Mouse (Mus musculus) frontal cortex, postnatal 10 days (tissue): ENCODE data around the gene Figla.

Source experiments
- DNase-seq, 2 experiments: peaks; one replicate each; pipeline ENCODE4 v3.0.0; 2022; ENCODE audit warnings: low spot score in 2 of 2, mixed read lengths in 1 of 2

Gene Figla

GRCm38 (mm10) chr6:86028601-86029322 is 12.8 kb downstream of the Figla start, which contains the start of gene Add2:
Gene Add2, plus strand, starts transcription at chr6:86028681.
- DNase-seq: peak; percentile 41 to 69

GRCm38 (mm10) chr6:86029323-86029713 is 13.3 kb downstream of the Figla start:
- DNase-seq: no peak

DNA sequence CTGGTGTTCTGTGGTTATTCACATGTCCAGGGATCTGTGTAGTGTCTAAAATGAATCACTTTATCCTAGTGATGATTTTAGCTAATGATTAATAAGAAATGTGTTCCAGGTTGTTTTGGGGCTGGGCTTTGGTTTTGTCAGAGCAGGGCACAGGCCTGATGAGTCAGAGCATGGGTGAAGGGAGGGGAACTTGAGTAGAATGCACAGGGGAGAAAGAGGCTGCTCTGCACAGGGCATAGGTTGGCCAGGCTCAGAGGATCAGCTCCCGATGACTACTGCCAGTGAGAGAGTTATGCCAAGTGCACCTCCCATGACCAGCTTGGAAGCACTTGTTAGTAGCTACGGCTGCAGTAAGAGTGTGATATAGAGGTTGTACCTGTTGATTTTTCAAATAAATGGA is 15.6 kb downstream of the Figla start:
- DNase-seq: no peak

DNA sequence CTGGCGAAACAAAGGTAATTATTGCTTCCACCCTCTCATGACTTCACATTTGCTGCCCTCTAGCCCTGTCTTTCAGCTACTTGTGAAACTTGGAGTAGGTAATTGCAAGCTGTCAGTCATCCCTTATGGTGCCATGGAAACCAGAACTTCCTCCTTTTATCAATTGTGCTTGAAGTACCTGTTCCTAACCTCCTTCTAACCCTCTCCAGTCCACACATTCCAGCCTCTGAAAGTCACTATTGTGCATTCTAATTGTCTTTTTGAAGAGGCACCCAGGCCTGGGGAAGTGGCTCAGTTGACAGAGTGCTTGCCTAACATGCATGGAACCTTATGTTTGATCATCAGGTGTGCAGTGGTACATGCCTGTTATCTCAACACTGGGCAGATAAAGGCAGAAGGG is 17.7 kb downstream of the Figla start:
- DNase-seq: no peak

DNA sequence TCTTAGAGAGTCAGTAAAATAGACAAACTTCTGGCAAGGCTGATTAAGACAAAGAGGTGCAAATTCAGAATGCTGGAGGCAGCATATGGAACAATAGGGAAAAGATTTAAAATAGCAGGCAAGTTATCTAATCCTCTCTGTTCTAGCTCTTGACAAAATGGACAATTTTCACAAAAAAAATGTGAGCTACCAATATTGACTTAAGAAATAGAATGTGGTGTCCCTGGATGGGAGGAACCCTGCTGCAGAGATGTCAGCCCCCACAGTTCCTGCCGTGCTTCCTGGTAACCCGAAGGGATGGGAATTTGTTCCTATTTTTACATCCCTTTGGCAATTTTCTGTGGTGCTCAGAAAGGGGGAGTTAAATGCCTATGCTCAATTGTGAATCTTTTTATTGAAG is 22.9 kb downstream of the Figla start:
- DNase-seq: no peak

DNA sequence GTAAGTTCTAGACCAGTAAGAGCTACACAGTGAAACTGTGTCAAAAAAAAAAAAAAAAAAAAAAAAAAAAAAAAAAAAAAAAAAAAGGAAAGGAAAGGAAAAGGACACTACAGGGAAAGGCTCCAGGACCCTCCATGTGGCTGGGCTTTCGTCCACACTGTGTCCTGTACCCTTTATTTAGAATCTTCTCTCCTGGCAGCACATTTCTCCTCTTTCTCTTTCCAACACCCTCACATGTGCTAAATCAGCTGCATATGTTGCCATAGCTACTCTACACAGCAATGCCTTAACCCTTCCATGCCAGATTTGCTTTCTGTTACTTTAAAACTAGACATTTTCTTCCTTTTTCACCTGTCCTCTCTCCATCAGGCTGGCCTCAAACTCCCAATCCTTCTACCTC is 24.2 kb downstream of the Figla start:
- DNase-seq: no peak

DNA sequence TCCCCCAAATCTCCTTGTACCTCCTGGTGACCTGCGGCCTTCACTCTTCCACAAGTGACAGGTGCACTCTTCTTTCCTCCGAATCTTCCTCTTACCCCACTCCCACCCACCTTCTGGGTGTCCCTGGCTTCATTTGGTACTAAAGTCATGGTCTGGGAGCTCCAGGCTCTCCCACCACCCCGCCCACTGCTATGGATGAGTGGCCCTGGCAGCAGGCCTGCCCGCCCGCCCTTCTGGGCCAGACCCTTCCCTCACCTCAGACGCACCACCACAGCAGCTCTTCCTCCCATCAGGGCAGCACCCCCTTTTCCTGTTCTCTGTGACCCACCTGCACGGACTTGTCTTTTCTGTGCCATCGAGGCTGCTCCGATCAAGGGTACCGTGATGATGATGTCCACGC is 31.5 kb downstream of the Figla start:
- no peak for DNase-seq

DNA sequence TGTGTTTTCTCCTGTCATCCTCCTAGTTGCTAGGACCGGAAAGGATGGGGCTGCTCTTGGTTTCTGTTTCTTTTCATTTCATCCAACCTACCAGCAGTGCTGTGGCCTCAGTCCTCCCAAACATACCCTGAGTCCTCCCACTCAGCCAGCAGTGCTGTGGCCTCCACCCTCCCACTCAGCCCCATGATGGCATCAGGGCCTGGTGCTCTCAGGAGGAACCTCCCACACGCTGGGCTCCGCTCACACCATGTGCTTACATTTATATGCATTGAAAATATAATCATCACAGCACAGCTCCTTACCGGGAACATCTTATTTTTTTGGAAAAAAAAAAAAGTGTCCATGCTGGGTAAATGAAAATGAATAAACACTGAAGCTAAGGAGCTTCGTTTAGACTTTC is 32.5 kb downstream of the Figla start:
- peak; percentile 41 to 74 for DNase-seq

- no peak for DNase-seq
Observed at GRCm38 (mm10) chr6:86050586-86051268, 34.8 kb downstream of the Figla start.

DNA sequence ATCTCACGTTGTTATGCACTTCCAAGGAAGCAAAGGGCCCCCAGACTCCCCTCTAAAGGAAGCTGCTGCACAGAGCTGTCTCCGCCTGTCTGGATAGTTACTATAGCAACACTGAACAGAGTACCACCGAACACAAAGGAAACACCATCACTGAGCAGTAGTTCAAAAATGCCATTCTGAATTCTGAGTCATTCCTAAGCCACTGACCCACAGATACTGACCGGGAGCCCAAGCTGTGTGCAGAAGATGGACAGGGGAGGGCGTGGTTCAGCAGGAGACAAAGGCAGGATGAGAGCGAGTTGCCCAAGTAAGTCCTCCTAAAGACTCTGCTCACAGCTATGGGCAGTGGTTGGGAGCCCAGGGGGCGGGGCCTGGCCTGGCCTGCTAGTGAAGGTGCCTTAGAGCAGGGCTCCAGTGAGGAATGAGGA is 36.1 kb downstream of the Figla start:
- no peak for DNase-seq

DNA sequence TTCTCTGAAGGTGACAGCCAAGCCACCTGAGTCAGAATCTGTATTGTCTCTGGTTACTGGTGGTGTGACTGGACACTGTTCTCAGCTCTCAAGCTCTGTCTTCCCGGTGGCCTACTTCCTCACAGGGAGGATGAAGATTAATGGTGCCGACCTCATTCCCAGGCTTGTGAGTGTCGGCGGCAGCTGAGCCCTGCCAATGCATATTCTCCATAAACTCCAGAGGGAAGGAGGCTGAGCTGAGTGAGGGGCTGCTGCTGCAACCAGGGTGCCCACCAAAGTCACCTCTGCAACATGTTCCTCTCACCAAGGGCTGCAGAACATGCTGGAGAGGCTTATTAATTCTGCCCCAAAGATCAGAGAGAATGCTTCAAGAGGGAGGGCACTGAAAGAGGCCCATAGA is 36.6 kb downstream of the Figla start:
- DNase-seq: no peak

- no peak for DNase-seq
Observed at GRCm38 (mm10) chr6:86053099-86053498, 37.1 kb downstream of the Figla start.

- DNase-seq: no peak
Observed at GRCm38 (mm10) chr6:86053594-86053993, 37.6 kb downstream of the Figla start.

DNA sequence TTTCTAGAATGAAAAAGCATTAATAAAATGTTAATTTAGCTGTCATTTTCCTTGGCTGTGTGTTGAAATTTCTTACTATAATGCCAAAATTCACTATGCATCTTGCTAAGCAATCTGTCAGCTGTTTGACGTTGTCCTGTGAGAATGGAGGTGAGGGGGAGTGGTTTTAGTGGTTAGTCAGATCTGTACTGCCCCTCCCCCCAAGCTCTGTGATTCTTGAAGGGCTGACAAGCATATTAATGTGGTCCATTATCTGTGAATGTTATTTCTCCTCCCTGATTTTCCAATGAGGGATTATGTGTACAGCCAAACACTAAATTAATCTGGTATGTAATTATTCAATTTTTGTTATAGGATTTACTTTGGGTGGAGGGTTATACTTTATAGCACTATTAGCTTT is 42.5 kb downstream of the Figla start:
- DNase-seq: no peak

GRCm38 (mm10) chr6:86059151-86059853 is 43.3 kb downstream of the Figla start:
- DNase-seq: no peak

DNA sequence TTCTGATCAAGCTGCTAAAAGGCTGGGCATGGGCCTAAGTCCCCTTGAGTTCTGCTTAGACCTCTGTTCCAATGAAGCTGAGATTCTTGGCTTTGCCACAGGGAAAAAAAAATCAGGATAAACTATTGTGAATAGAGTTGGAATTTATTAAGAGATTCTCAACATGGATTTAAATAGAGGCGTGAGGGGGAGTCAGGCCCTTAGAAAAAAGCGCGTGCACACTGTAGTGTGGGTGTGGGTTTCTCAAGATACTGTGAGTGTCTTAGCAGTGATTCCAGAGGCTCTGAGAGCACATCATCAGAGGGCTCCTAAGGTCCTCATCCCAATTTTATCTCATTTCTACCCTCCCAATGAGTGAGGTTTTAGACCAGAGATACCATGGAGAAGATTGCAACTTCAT is 44.2 kb downstream of the Figla start:
- DNase-seq: no peak

GRCm38 (mm10) chr6:86062226-86062625 is 46.3 kb downstream of the Figla start:
- DNase-seq: no peak

- DNase-seq: no peak
Observed at GRCm38 (mm10) chr6:86062684-86063083, 46.7 kb downstream of the Figla start.

DNA sequence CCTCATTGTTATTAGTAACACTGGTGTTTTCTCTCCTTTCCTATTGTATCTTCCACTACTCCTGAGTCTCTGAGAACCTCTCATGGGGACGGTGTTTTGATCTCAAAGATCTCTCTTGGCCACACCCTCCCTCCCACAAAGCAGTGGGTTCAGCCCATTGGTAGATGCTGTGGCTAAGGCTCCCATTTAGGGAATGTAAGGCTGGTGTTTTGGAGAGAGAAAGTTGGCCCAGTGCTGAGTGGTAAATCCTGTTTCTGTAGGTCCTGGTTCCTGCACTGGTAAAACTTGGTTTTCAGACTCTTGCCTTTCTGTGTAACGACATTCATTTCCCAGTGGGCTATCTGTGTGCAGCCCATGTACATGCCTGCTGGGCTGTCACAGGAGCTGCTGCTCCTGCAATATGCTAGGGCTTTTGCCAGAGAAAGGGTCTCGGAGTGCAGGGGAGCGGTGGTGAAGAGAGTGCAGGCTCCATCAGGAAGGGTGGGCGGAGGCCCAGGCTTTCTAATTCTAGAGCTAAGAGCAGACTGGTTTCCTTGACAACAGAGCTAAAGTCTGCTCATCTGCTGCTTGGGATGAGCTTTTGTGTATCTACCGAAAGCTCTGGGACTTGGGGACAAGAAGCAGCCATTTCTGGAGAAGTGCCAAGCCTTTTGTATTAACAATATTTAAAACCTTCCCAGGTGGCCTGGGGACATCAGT is 48.5 kb downstream of the Figla start:
- peak; percentile 72 to 83 for DNase-seq

DNA sequence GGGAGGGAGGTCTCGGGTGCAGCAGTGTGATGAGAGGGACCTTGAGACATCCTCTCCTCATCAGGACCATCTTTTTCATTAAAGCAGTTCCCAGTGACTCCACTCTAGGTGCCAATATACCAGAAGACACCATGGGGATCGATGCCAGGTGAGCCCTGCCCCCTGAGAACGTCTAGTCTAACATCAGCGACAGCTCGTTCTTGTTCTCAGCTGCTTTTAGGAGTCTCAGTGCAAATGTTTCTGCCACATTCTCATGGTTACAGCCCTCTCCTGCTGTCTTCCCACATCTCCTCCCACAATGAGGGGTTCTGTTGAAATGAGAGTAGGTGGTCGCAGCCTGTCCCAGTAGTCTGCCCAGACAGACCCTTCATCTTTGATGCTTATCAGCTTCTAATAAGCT is 50.8 kb downstream of the Figla start:
- no peak for DNase-seq

DNA sequence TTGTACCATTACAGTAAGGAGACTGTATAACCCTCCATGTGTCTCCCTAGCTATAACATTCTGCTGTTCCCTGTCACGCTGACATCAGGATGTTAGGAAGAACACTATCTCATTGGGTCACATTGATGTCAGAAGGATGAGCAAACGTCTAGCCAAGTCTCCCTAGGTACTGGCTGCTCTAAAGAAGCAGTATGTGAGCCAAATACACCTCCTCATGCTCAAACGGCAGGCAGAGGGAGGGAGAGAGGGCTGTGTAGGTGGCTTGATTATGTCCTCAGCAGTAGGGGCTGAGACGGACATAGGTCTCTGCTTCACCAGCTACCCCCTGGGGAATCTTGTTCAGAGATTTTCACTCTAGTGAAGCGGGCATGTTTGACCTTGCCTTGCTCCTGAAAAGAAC is 51.2 kb downstream of the Figla start:
- DNase-seq: no peak

GRCm38 (mm10) chr6:86069009-86069408 is 53.0 kb downstream of the Figla start:
- no peak for DNase-seq
